Mouse (Mus musculus) stomach, embryonic 14.5 days (tissue): Measurements from ENCODE around the gene Macrod2. TPM values are rescaled to one million over a fixed set of nuclear protein-coding genes. Genes with fewer than 3 reads are reported as not detected.

ENCODE experiments used
- ATAC-seq: fragments of 200-750 bp; cut with Nextera tagmentation; 2 replicates; pipeline ENCODE4 v1.8.0; 2017; ENCODE audit warnings: low read depth, moderate TSS enrichment; ENCODE audit not compliant: insufficient number of reproducible peaks, insufficient read depth, low FRiP score
- H3K27ac ChIP-seq: fragments of 300-500 bp; sonication (generic); 2 replicates; pipeline ENCODE4 v1.5.1; 2014; ENCODE audit warnings: mild to moderate bottlenecking, low read length, moderate library complexity, mixed read lengths
- H3K27me3 ChIP-seq: fragments of 300-500 bp; sonication (generic); 2 replicates; pipeline ENCODE4 v1.6.1; 2014; ENCODE audit warnings: low read length, control low read depth, mixed read lengths; ENCODE audit not compliant: control insufficient read depth, insufficient read depth
- H3K36me3 ChIP-seq: fragments of 300-500 bp; sonication (generic); 2 replicates; pipeline ENCODE4 v1.6.1; 2014; ENCODE audit warnings: mild to moderate bottlenecking, control low read depth, low read length, moderate library complexity, mixed read lengths; ENCODE audit not compliant: control insufficient read depth, insufficient read depth
- H3K4me1 ChIP-seq: fragments of 300-500 bp; sonication (generic); 2 replicates; pipeline ENCODE4 v1.6.1; 2014; ENCODE audit warnings: low read length, control low read depth, mixed read lengths; ENCODE audit not compliant: control insufficient read depth, insufficient read depth
- H3K4me2 ChIP-seq: fragments of 300-500 bp; sonication (generic); replicated peaks from 2 replicates; pipeline ENCODE4 v1.6.1; 2014; ENCODE audit warnings: low read depth, low read length, control low read depth
- H3K4me3 ChIP-seq: fragments of 300-500 bp; sonication (generic); 2 replicates; pipeline ENCODE4 v1.5.1; 2014; ENCODE audit warnings: low read depth, low read length, control low read depth
- H3K9ac ChIP-seq: fragments of 300-500 bp; sonication (generic); replicated peaks from 2 replicates; pipeline ENCODE4 v1.6.1; 2014; ENCODE audit warnings: low read depth, mild to moderate bottlenecking, control low read depth, low read length, moderate library complexity, mixed read lengths
- H3K9me3 ChIP-seq: fragments of 300-500 bp; sonication (generic); 2 replicates; pipeline ENCODE4 v1.6.1; 2016; ENCODE audit warnings: low read depth, low read length, control low read depth; ENCODE audit not compliant: control insufficient read depth
- WGBS: fragments of 180-500 bp; shearing (Covaris S2); extraction: QIAGEN DNeasy Blood & Tissue Kit; methylation state at CpG from one replicate; pipeline ENCODE4 v1.1.7; 2014; 5-methylcytosine and 5-hydroxymethylcytosine counted together
- polyA plus RNA-seq: library from polyadenylated mRNA; unstranded; fragments of >200 nt; fragmentation: Nextera tagmentation; extraction: Ambion mirVana; gene quantifications from 2 replicates; pipeline ENCODE4 v1.2.1, GENCODE M21; 2014

Macrod2 gene
- polyA plus RNA-seq, 1 experiment from 2014 or later: 40.9 TPM

DNA sequence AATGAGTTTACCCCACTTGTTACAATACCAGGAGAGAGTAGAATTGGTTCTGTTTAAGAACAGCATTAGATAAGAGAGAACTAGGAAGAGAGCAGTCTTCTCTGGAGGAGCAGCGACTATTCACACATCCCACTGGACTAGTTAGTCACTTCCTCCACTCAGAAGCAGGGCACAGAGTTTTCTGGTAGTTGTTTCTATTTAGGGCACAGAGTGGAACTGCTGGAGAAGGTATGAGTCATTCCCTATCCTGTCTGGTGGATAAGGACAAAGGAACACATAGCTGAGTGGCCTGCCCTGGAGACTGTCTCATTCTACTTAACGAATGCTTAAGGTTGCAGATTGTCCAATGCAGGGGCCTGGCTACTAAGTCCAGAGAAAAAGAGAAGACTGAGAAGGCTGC is 1192.2 kb downstream of the Macrod2 start:
- no peaks in the 10 kb centered on the region for H3K27me3 ChIP-seq
- no peaks in the 10 kb centered on the region for H3K9me3 ChIP-seq
- H3K4me3 ChIP-seq: no peak overlapping the region
- no peaks in the 10 kb centered on the region for H3K36me3 ChIP-seq
- no peak overlapping the region for H3K27ac ChIP-seq
- WGBS: 88% methylated on average over 2 of the region's 2 CpGs
- H3K4me2 ChIP-seq: no peak overlapping the region
- no peak overlapping the region for H3K9ac ChIP-seq
- H3K4me1 ChIP-seq: no peaks in the 10 kb centered on the region
- 0 out of 2 replicates have a peak, but pooled peaks have one; percentile 58 for ATAC-seq

DNA sequence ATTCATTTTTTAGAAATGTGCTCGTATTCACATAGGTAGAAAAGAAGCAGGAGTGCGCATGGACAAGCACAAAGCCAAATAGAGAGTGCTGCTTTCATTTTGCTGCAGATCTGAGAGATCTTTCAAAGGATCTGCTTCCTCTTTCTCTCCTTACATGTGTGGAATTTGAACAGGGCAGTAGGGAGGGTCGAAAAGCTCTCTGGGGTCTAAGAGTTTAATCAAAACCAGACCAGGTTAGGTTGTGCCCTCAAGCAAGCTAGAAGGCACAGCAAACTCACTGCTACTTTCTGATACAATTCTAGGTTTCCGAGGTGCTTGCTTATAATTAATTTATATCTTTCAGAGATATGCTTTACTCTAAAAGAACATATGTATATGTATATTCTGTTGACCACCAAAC is 1196.2 kb downstream of the Macrod2 start:
- Histone ChIP-seq H3K27me3 (no peaks in the 10 kb centered on the region), H3K4me3 (no peak overlapping the region), H3K9me3 (no peaks in the 10 kb centered on the region), H3K27ac (no peak overlapping the region), H3K4me2 (no peak overlapping the region), H3K9ac (no peak overlapping the region), H3K4me1 (no peaks in the 10 kb centered on the region), H3K36me3 (no peaks in the 10 kb centered on the region)
- 69% methylated on average over 4 of the region's 4 CpGs for WGBS
- ATAC-seq: no peak

DNA sequence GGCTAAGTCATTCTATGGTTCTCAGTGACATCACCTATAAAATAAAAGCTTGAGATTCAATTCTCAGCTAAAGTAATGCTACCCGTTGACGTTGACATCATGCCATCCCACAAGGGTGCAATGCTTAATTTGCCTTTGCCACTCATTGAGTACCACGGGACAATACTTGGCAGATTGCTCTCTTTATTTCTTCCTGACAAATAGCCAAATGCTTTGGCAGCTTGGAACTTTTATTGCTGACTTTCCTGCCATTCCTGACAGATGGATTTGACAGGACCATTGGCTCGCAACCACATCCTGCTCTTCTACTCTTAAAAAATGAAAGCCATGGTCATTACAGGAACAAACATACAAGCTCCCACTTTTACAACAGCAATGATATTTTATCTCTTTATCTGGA is 1199.7 kb downstream of the Macrod2 start:
- no peak overlapping the region for H3K27ac ChIP-seq
- no peaks in the 10 kb centered on the region for H3K36me3 ChIP-seq
- 84% methylated on average over 4 of the region's 4 CpGs for WGBS
- no peaks in the 10 kb centered on the region for H3K4me1 ChIP-seq
- H3K4me3 ChIP-seq: no peak overlapping the region
- H3K9ac ChIP-seq: no peak overlapping the region
- no peaks in the 10 kb centered on the region for H3K27me3 ChIP-seq
- no peak for ATAC-seq
- no peaks in the 10 kb centered on the region for H3K9me3 ChIP-seq
- H3K4me2 ChIP-seq: no peak overlapping the region

DNA sequence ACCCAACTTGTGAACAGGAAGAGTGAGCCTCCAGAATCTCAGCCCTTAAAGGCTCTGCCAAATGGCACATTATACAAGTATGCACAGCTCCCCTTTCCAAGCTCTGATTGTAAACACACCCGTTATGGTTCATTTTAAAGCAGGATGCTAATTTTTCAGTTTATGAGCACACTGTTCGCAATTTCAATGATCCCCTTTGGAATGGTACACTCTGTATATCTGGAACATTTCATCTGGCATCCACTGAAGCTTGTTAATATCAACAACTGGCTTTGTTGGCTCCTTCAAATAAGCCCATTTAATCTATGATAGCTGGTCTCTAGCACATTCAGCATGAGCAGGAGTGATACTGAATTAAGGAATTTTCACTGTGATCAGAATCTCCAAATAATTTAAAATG is 1222.6 kb downstream of the Macrod2 start:
- Histone ChIP-seq H3K4me3 (no peak overlapping the region), H3K36me3 (no peaks in the 10 kb centered on the region), H3K27ac (no peak overlapping the region), H3K27me3 (no peaks in the 10 kb centered on the region), H3K9ac (no peak overlapping the region), H3K4me1 (no peaks in the 10 kb centered on the region), H3K9me3 (no peaks in the 10 kb centered on the region), H3K4me2 (no peak overlapping the region)
- no peak for ATAC-seq
- WGBS: 46% methylated on average over 2 of the region's 2 CpGs

DNA sequence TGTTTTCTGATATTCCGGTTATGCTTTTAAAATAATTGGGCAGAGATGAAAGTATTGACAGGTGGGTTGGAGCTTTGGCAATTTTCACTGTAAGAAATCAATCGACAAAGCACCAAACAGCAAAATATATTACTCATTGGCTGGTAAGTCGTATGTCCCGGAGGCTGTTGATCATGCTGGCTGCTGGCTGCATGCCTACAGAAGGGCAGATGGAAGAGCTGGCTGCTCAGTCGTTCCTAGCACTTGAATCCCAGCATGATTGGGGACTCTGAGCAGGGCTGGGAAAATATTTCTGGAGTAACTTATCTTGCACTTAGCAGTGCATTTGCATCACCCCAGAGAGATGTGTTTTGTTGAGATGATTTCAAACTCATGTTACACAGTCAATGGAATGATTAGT is 1223.1 kb downstream of the Macrod2 start:
- no peaks in the 10 kb centered on the region for H3K27me3 ChIP-seq
- H3K4me2 ChIP-seq: no peak overlapping the region
- no peak overlapping the region for H3K9ac ChIP-seq
- no peaks in the 10 kb centered on the region for H3K9me3 ChIP-seq
- H3K4me3 ChIP-seq: no peak overlapping the region
- H3K27ac ChIP-seq: no peak overlapping the region
- WGBS: 72% methylated on average over 5 of the region's 5 CpGs
- ATAC-seq: no peak
- no peaks in the 10 kb centered on the region for H3K4me1 ChIP-seq
- no peaks in the 10 kb centered on the region for H3K36me3 ChIP-seq

DNA sequence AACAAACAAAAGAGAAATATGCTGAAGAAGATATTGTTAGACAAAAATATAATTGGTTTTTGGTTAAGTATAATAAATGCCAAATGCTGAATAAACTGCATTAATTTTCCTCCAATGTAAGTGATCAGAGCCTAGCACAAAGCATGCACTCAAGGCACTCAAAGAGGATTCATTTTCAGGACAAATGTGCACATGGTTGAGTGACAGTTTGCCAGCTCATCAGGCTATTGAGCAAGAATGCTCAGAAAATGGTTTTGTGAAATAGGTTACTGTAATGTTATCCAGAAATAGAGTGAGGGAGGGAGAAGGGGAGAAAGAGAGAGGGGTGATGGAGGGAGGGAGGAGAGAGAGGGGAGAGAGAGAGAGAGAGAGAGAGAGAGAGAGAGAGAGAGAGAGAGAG is 1268.9 kb downstream of the Macrod2 start:
- Histone ChIP-seq H3K9me3 (no peaks in the 10 kb centered on the region), H3K4me2 (no peak overlapping the region), H3K4me3 (no peak overlapping the region), H3K27me3 (no peaks in the 10 kb centered on the region), H3K9ac (no peak overlapping the region), H3K27ac (no peak overlapping the region), H3K4me1 (no peaks in the 10 kb centered on the region), H3K36me3 (no peaks in the 10 kb centered on the region)
- ATAC-seq: no peak

DNA sequence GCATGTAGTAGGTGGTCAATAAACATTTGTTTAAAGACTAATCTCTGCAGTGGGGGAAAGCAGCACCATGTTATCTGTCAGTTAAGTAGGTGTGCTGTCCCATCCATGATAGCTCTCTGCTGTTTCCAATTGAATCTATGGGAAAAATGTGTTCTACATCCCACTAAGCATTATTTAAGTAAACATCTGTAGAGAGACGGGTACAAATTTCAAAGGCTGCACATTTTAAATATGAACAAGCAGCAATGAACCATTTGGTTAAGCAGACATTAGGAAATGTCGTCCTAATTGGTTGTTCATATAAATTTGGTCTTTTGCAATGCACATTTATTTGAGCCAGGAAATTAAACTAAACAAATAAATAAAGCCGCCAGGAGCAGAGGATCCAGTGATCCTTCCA is 1277.7 kb downstream of the Macrod2 start:
- Histone ChIP-seq H3K4me1 (no peaks in the 10 kb centered on the region), H3K4me3 (no peak overlapping the region), H3K27me3 (no peaks in the 10 kb centered on the region), H3K9ac (no peak overlapping the region), H3K27ac (no peak overlapping the region), H3K9me3 (no peaks in the 10 kb centered on the region), H3K4me2 (no peak overlapping the region), H3K36me3 (no peaks in the 10 kb centered on the region)
- WGBS: 65% methylated on average over 3 of the region's 3 CpGs
- ATAC-seq: no peak

DNA sequence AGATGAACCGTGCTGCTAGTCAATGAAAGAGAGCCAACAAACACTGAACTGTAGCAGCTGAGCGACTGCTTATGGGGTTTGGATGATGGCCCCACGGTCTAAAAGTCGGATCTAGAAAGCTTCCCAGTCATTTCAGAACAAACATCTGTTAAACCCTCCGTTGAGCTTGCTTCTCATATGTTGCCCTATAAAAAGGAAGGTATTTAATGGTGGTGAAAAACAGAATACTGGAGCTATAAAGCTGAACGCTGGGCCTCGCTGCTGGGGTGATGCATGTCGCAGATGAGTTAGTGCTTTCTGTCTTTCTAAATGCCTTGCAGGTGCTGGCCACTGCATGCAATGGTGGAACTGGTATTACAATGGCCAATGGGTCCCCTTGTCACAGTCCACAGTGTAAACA is 1278.3 kb downstream of the Macrod2 start:
- no peak overlapping the region for H3K4me3 ChIP-seq
- 83% methylated on average over 8 of the region's 8 CpGs for WGBS
- ATAC-seq: no peak
- H3K9ac ChIP-seq: no peak overlapping the region
- H3K36me3 ChIP-seq: no peaks in the 10 kb centered on the region
- no peaks in the 10 kb centered on the region for H3K27me3 ChIP-seq
- no peaks in the 10 kb centered on the region for H3K9me3 ChIP-seq
- H3K4me2 ChIP-seq: no peak overlapping the region
- no peaks in the 10 kb centered on the region for H3K4me1 ChIP-seq
- H3K27ac ChIP-seq: no peak overlapping the region

DNA sequence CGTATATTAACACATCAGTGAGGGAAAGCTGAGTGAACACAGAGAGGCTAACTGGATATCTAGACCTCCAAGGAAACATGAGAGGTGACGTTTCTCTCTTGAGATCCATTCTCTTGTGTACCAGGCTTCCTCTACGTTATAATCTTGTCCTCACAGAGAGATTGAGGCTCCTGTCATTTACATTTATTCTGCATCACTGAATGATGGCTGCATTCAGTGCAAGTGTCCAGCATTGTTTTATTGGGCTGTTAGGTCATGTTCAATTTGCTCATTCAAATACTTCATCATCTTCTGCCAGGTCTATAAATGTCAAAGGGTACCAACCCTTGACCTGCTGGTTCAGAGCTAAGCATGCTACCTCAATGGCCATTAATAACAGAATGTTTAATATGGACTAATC is 1302.4 kb downstream of the Macrod2 start:
- H3K27ac ChIP-seq: no peak overlapping the region
- H3K4me2 ChIP-seq: no peak overlapping the region
- 84% methylated on average over 3 of the region's 3 CpGs for WGBS
- no peaks in the 10 kb centered on the region for H3K4me1 ChIP-seq
- H3K9ac ChIP-seq: no peak overlapping the region
- no peak overlapping the region for H3K4me3 ChIP-seq
- no peaks in the 10 kb centered on the region for H3K9me3 ChIP-seq
- H3K27me3 ChIP-seq: no peaks in the 10 kb centered on the region
- no peak for ATAC-seq
- H3K36me3 ChIP-seq: no peaks in the 10 kb centered on the region
